ENCODE assay signal across 32 mouse cellular contexts in the genomic region with DNA sequence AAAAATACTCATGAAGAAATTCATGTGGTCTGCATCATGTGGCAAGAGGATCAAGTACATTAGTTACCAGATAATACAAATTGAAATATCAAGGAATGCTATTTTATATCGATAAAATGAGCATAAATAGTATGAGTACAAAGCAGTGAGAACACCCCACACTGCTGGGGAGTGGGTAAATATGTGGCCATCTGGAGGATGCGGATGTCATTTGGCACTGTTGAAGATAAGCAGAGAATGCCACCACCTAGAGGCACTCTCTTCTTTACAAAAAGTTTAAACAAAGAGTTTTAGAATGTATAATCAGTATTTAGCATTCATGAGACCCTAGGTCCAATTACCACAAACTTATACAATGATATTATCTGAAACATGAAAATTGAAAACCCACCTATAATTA. TPM values are rescaled to one million over a fixed set of nuclear protein-coding genes. Genes with fewer than 3 reads are reported as not detected.
"Had no signal": no experiment of that assay in that cellular context is flagged by ENCODE, and none has a peak within 500 bp of the region (broad histone marks: within the 10 kb centered on the region; RNA-seq: fewer than 3 reads in every experiment).

No protein-coding gene starts in this region.

- H3K27ac ChIP-seq: kidney, postnatal 0 days; left cerebral cortex, adult 2 months; liver, embryonic 13.5 days; midbrain, embryonic 12.5 days; midbrain, embryonic 15.5 days; neural tube, embryonic 13.5 days; stomach, embryonic 15.5 days had no signal

- H3K36me3 ChIP-seq: midbrain, embryonic 15.5 days had no signal

- ATAC-seq: midbrain, embryonic 15.5 days had no signal

- DNase-seq: kidney, adult 2 months; kidney, postnatal 25 days; liver, embryonic 13.5 days; lung, adult 2 months; lung, postnatal 14 days; lung, postnatal 4 days; retina, postnatal 1 day; right cerebral cortex, postnatal 25 days; spleen, adult 18-20 months; thymus, adult 18-20 months; thymus, postnatal 36 days had no signal

- H3K4me3 ChIP-seq: left cerebral cortex, adult 2 months; liver, embryonic 13.5 days; midbrain, embryonic 12.5 days; midbrain, embryonic 15.5 days; myocyte; neural tube, embryonic 13.5 days; stomach, embryonic 15.5 days had no signal

- H3K4me1 ChIP-seq: midbrain, embryonic 12.5 days; midbrain, embryonic 15.5 days; neural tube, embryonic 13.5 days; stomach, embryonic 15.5 days had no signal

- H3K9ac ChIP-seq: liver, embryonic 13.5 days; midbrain, embryonic 12.5 days; midbrain, embryonic 15.5 days; neural tube, embryonic 13.5 days; stomach, embryonic 15.5 days had no signal

- H3K4me2 ChIP-seq: liver, embryonic 13.5 days; midbrain, embryonic 12.5 days; midbrain, embryonic 15.5 days; neural tube, embryonic 13.5 days; stomach, embryonic 15.5 days had no signal

- H3K27me3 ChIP-seq: liver, embryonic 13.5 days; midbrain, embryonic 12.5 days; midbrain, embryonic 15.5 days; neural tube, embryonic 13.5 days; stomach, embryonic 15.5 days had no signal

- H3K9me3 ChIP-seq: liver, embryonic 13.5 days; midbrain, embryonic 12.5 days; midbrain, embryonic 15.5 days; neural tube, embryonic 13.5 days; stomach, embryonic 15.5 days had no signal

RNA-seq across cellular contexts. Expression of gene Serpine3, which starts 54.7 kb away (rescaled TPM):
- total RNA-seq: layer of hippocampus, postnatal 14 days; left cerebral cortex, adult 2 months; left cerebral cortex, postnatal 10 days; left cerebral cortex, postnatal 36 days; megakaryocyte progenitor cell, adult 5-6 weeks; megakaryocyte-erythroid progenitor cell, adult 5-6 weeks; monocyte, adult 5-6 weeks; neutrophil, adult 5-6 weeks had no signal
- polyA plus RNA-seq: kidney, adult 2 months; kidney, embryonic 14.5 days; kidney, postnatal 0 days; large intestine, adult 2 months; limb, embryonic 11.5 days; limb, embryonic 14.5 days; liver, adult 2 months; liver, embryonic 13.5 days; liver, embryonic 16.5 days; lung, adult 2 months; lung, embryonic 16.5 days; midbrain, embryonic 12.5 days; midbrain, embryonic 15.5 days; myocyte; neural tube, embryonic 13.5 days; stomach, embryonic 15.5 days had no signal
